Mouse (Mus musculus) limb, embryonic 11.5 days (tissue): Measurements from ENCODE around the gene 6030468B19Rik. TPM values are rescaled to one million over a fixed set of nuclear protein-coding genes. Genes with fewer than 3 reads are reported as not detected.

ENCODE experiments used
- ATAC-seq: fragments of 200-750 bp; cut with Nextera tagmentation; 2 replicates; pipeline ENCODE4 v1.8.0; 2017; ENCODE audit warnings: low read depth; ENCODE audit not compliant: insufficient number of reproducible peaks, low FRiP score, low TSS enrichment
- DNase-seq: peaks from one replicate; pipeline ENCODE4 v3.0.0-alpha.2; 2015; ENCODE audit warnings: low spot score
- H3K27ac ChIP-seq: fragments of 300-500 bp; sonication (generic); replicated peaks from 2 replicates; pipeline ENCODE4 v1.5.1; 2014; ENCODE audit warnings: low read depth, mild to moderate bottlenecking, low read length
- H3K27me3 ChIP-seq: fragments of 300-500 bp; sonication (generic); 2 replicates; pipeline ENCODE4 v1.6.1; 2014; ENCODE audit warnings: mild to moderate bottlenecking, low read length, mixed read lengths; ENCODE audit not compliant: control insufficient read depth, insufficient read depth
- H3K36me3 ChIP-seq: fragments of 300-500 bp; sonication (generic); 2 replicates; pipeline ENCODE4 v1.6.1; 2014; ENCODE audit warnings: mild to moderate bottlenecking, low read length, moderate library complexity, mixed read lengths; ENCODE audit not compliant: control insufficient read depth, insufficient read depth
- H3K4me1 ChIP-seq: fragments of 300-500 bp; sonication (generic); 2 replicates; pipeline ENCODE4 v1.6.1; 2014; ENCODE audit warnings: low read length, mixed read lengths; ENCODE audit not compliant: control insufficient read depth, insufficient read depth
- H3K4me2 ChIP-seq: fragments of 300-500 bp; sonication (generic); 2 replicates; pipeline ENCODE4 v1.6.1; 2014; ENCODE audit warnings: low read depth, mild to moderate bottlenecking, moderate library complexity; ENCODE audit not compliant: severe bottlenecking
- H3K4me3 ChIP-seq: fragments of 300-500 bp; sonication (generic); 2 replicates; pipeline ENCODE4 v1.5.1; 2014; ENCODE audit warnings: low read depth, low read length
- H3K9ac ChIP-seq: fragments of 300-500 bp; sonication (generic); 2 replicates; pipeline ENCODE4 v1.6.1; 2014; ENCODE audit warnings: mild to moderate bottlenecking, low read length
- H3K9me3 ChIP-seq: fragments of 300-500 bp; sonication (generic); 2 replicates; pipeline ENCODE4 v1.6.1; 2016; ENCODE audit warnings: low read length; ENCODE audit not compliant: control insufficient read depth
- WGBS: fragments of 180-500 bp; shearing (Covaris S2); extraction: QIAGEN DNeasy Blood & Tissue Kit; methylation state at CpG from one replicate; pipeline ENCODE4 v1.1.7; 2014; 5-methylcytosine and 5-hydroxymethylcytosine counted together
- polyA plus RNA-seq: library from polyadenylated mRNA; unstranded; fragments of >200 nt; fragmentation: Nextera tagmentation; extraction: Ambion mirVana; gene quantifications from 2 replicates; pipeline ENCODE4 v1.2.1, GENCODE M21; 2014

6030468B19Rik gene
- 0.71 and 0.83 TPM in 2 replicates for polyA plus RNA-seq

- H3K4me1 ChIP-seq: peaks cover 3% of the 10 kb centered on the region; the same call in 1 of the 2 replicates
- no peaks in the 10 kb centered on the region for H3K36me3 ChIP-seq
- no peak within 1 kb of the TSS for H3K4me2 ChIP-seq
- 55% methylated on average over 9 of the region's 9 CpGs for whole genome bisulfite sequencing
- no peaks in the 10 kb centered on the region for H3K9me3 ChIP-seq
- DNase-seq (no peak), ATAC-seq (no peak)
- no peak within 1 kb of the TSS for H3K9ac ChIP-seq
- H3K27ac ChIP-seq: no peak within 1 kb of the TSS
- H3K27me3 ChIP-seq: no peaks in the 10 kb centered on the region
- H3K4me3 ChIP-seq: no peak within 1 kb of the TSS
Measured at GRCm38 (mm10) chr11:117797511-117798159, at the start of gene 6030468B19Rik. Gene 6030468B19Rik (plus strand): TSS chr11:117797660.

GRCm38 (mm10) chr11:117748628-117749027 lies 48.8 kb upstream of the 6030468B19Rik start:
- Histone ChIP-seq H3K4me3 (no peak overlapping the region), H3K9me3 (no peaks in the 10 kb centered on the region), H3K27me3 (no peaks in the 10 kb centered on the region), H3K4me1 (no peaks in the 10 kb centered on the region), H3K36me3 (peaks cover 22% of the 10 kb centered on the region), H3K9ac (no peak overlapping the region), H3K4me2 (no peak overlapping the region), H3K27ac (no peak overlapping the region)
- ATAC-seq (no peak), DNase-seq (no peak)
- WGBS: 82% methylated on average over 4 of the region's 4 CpGs

GRCm38 (mm10) chr11:117749414-117749813 lies 48.0 kb upstream of the 6030468B19Rik start:
- no peak for ATAC-seq
- 89% methylated on average over 10 of the region's 10 CpGs for WGBS

GRCm38 (mm10) chr11:117751544-117751943 lies 45.9 kb upstream of the 6030468B19Rik start:
- Histone ChIP-seq H3K27me3 (no peaks in the 10 kb centered on the region), H3K4me2 (no peak overlapping the region), H3K4me3 (no peak overlapping the region), H3K36me3 (peaks cover 35% of the 10 kb centered on the region), H3K9ac (no peak overlapping the region), H3K9me3 (no peaks in the 10 kb centered on the region), H3K27ac (no peak overlapping the region), H3K4me1 (no peaks in the 10 kb centered on the region)
- WGBS: 88% methylated on average over 6 of the region's 6 CpGs
- DNase-seq (no peak), ATAC-seq (no peak)

More at GRCm38 (mm10) chr11:117749414-117749813, 48.0 kb upstream of the 6030468B19Rik start:
- Histone ChIP-seq H3K4me1 (no peaks in the 10 kb centered on the region), H3K36me3 (peaks cover 20% of the 10 kb centered on the region), H3K4me2 (no peak overlapping the region), H3K9me3 (no peaks in the 10 kb centered on the region), H3K4me3 (no peak overlapping the region), H3K9ac (no peak overlapping the region), H3K27me3 (no peaks in the 10 kb centered on the region), H3K27ac (no peak overlapping the region)
- DNase-seq: no peak

- Histone ChIP-seq H3K27ac (no peak overlapping the region), H3K27me3 (no peaks in the 10 kb centered on the region), H3K9me3 (no peaks in the 10 kb centered on the region), H3K4me3 (no peak overlapping the region), H3K4me1 (no peaks in the 10 kb centered on the region), H3K4me2 (no peak overlapping the region), H3K9ac (no peak overlapping the region), H3K36me3 (peaks cover 39% of the 10 kb centered on the region)
- 97% methylated on average over 7 of the region's 7 CpGs for WGBS
- ATAC-seq: no peak
- DNase-seq: no peak
Measured at GRCm38 (mm10) chr11:117755891-117756290, 41.6 kb upstream of the 6030468B19Rik start.

GRCm38 (mm10) chr11:117759267-117759666 lies 38.2 kb upstream of the 6030468B19Rik start:
- Histone ChIP-seq H3K4me1 (no peaks in the 10 kb centered on the region), H3K27me3 (no peaks in the 10 kb centered on the region), H3K4me3 (no peak overlapping the region), H3K9ac (no peak overlapping the region), H3K4me2 (no peak overlapping the region), H3K27ac (no peak overlapping the region), H3K9me3 (no peaks in the 10 kb centered on the region), H3K36me3 (peaks cover 42% of the 10 kb centered on the region)
- ATAC-seq: no peak
- 95% methylated on average over 10 of the region's 10 CpGs for WGBS
- no peak for DNase-seq

- ATAC-seq (no peak), DNase-seq (no peak)
- H3K27me3 ChIP-seq: no peaks in the 10 kb centered on the region
- H3K4me2 ChIP-seq: no peak overlapping the region
- H3K27ac ChIP-seq: no peak overlapping the region
- no peak overlapping the region for H3K9ac ChIP-seq
- no peaks in the 10 kb centered on the region for H3K9me3 ChIP-seq
- WGBS: 94% methylated on average over 26 of the region's 26 CpGs
- H3K36me3 ChIP-seq: peaks cover 40% of the 10 kb centered on the region
- H3K4me3 ChIP-seq: no peak overlapping the region
- no peaks in the 10 kb centered on the region for H3K4me1 ChIP-seq
Measured at GRCm38 (mm10) chr11:117760374-117761119, 36.9 kb upstream of the 6030468B19Rik start.

GRCm38 (mm10) chr11:117761801-117762200 lies 35.7 kb upstream of the 6030468B19Rik start:
- Histone ChIP-seq H3K9me3 (no peaks in the 10 kb centered on the region), H3K4me1 (no peaks in the 10 kb centered on the region), H3K4me3 (no peak overlapping the region), H3K36me3 (peaks cover 32% of the 10 kb centered on the region), H3K27ac (no peak overlapping the region), H3K27me3 (no peaks in the 10 kb centered on the region), H3K9ac (no peak overlapping the region), H3K4me2 (no peak overlapping the region)
- 93% methylated on average over 13 of the region's 13 CpGs for WGBS
- DNase-seq (no peak), ATAC-seq (no peak)
